Mouse (Mus musculus) macrophage (primary cell): ENCODE results near the gene Dchs2. TPM values are rescaled to one million over a fixed set of nuclear protein-coding genes. Genes with fewer than 3 reads are reported as not detected.
A peak's percentile ranks its signal among the peaks of the same experiment; 100 is the strongest.
"Not testable (repeated sequence)": the region's sequence is repeated elsewhere in the genome, so short reads cannot be mapped to it uniquely, and the experiment has no call there.

Experiments
- H3K27ac ChIP-seq: fragments of 350-480 bp; formaldehyde crosslinking; 2 replicates; pipeline ENCODE4 v1.9.0; 2021
- H3K36me3 ChIP-seq: fragments of 350-480 bp; formaldehyde crosslinking; 2 replicates; pipeline ENCODE4 v1.9.0; 2021; ENCODE audit errors: inconsistent target
- H3K4me3 ChIP-seq: fragments of 350-480 bp; formaldehyde crosslinking; 2 replicates; pipeline ENCODE4 v1.9.0; 2021; ENCODE audit errors: inconsistent target
- H3K79me2 ChIP-seq: fragments of 350-480 bp; formaldehyde crosslinking; 2 replicates; pipeline ENCODE4 v1.9.0; 2021; ENCODE audit errors: inconsistent target
- WGBS: methylation state at CpG from one replicate; pipeline ENCODE4 v1.1.7; 2026; ENCODE audit warnings: inconsistent platforms; ENCODE audit not compliant: missing documents; 5-methylcytosine and 5-hydroxymethylcytosine counted together
- polyA plus RNA-seq: library from polyadenylated mRNA; stranded (reverse); fragments of 250-400 nt; gene quantifications from 3 replicates; pipeline ENCODE4 v1.2.4, GENCODE M21; 2018; ENCODE audit warnings: inconsistent platforms
- total RNA-seq, 78 experiments: library from RNA; depleted of rRNA; stranded (reverse); fragments of 250-400 nt; gene quantifications; 1 replicate in 9 of 78; 2 replicates in 24 of 78; 3 replicates in 43 of 78; 4 replicates in 2 of 78; pipeline ENCODE4 v1.2.4; 2018; ENCODE audit warnings: inconsistent platforms in 56 of 78

Dchs2 gene
- total RNA-seq (2018; cell fraction: chromatin; rRNA removed) = under 1 TPM in 1 of 26 experiments, not detected in 25; 0.06 TPM
- not detected for total RNA-seq (2018; cell fraction: cytosol; rRNA removed)
- total RNA-seq (2018; cell fraction: nucleus; rRNA removed) = not detected
- not detected in 3 replicates for polyA plus RNA-seq

DNA sequence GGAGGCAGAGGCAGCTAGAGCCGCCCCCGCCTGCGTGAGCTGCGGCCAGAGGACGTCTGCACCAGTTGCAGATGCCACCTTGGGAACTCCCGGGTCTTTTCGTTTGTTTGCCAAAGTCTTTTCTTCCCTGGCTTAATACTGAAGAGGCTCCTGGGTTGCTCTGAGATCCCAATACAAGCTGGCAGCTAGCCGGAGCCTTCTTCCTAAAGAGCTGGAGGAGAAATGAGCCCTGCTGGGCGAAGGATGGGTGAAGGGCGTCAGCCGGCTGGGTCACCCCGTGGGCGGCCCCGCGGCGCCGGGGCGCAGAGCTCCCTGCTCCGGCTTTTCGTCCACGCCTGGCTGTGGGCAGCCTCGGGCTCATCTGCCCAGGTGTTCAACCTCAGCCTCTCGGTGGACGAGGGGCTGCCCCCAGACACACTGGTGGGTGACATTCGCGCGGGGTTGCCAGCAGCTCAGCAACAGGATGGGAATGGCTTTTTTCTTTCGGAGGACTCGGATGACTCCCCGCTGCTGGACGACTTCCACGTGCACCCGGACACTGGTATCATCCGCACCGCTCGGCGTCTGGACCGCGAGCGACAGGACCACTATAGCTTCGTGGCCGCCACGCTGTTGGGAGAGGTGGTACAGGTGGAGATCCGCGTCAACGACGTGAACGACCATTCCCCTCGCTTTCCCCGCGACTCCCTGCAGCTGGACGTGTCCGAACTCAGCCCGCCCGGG lies at the start of gene Dchs2:
Gene Dchs2, plus strand, starts transcription at position 223 of the 723 bp plus-strand sequence.
- H3K4me3 ChIP-seq = no peak within 1 kb of the TSS
- WGBS = 6% methylated on average over 53 of the region's 55 CpGs
- no peaks in the 10 kb centered on the region for H3K36me3 ChIP-seq
- H3K27ac ChIP-seq = no peak within 1 kb of the TSS
- no peaks in the 10 kb centered on the region for H3K79me2 ChIP-seq

DNA sequence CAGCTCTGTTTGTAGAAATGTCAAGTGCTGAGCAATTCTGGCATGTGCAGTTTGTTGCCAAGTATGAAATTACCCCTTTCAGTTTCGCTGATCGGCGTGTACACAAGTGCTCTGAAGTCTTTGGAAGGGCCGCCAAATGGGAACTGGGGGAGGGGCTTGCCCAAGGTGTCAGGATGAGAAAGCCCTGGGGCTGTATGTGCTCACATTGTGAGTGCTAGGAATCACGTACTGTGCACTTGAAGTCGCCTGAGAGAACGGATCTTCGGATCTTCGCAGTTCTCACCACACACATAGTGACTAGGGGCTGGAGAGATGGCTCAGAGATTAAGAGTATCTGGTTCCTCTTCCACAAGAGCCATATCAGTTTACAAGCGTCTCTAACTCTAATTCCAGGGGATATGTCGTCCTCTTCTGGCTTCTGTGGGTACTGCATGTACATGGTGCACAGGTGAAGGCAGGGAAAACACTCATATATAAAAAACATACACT lies 47.1 kb upstream of the Dchs2 start:
- H3K79me2 ChIP-seq = no peaks in the 10 kb centered on the region
- no peaks in the 10 kb centered on the region for H3K36me3 ChIP-seq
- peak overlapping the region; percentile 14; the same call in 1 of the 2 replicates for H3K4me3 ChIP-seq
- H3K27ac ChIP-seq = no peak overlapping the region
- WGBS = under 1% methylated on average over 11 of the region's 11 CpGs

DNA sequence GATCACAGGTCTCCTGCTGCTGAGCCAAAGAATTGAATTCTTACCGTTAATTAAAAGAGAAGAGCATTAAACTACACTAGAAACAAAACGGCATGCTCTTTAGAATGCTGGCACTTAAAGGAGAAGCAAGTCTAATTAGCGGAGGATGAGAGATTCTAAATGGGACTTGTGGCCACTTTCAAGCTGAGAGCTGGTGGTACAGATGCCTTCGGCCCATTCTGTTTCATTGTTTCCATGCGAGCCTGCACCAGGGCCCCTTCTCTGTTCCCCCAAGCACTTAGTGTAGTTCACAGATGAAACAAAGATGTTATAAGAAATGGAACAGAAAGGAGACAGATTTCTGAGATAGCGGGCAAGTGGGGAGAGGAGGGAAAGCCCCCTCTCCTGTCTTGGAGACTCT lies 30.2 kb upstream of the Dchs2 start:
- Histone ChIP-seq H3K27ac (no peak overlapping the region), H3K4me3 (no peak overlapping the region), H3K79me2 (no peaks in the 10 kb centered on the region), H3K36me3 (no peaks in the 10 kb centered on the region)
- 86% methylated on average over 6 of the region's 6 CpGs for whole genome bisulfite sequencing

DNA sequence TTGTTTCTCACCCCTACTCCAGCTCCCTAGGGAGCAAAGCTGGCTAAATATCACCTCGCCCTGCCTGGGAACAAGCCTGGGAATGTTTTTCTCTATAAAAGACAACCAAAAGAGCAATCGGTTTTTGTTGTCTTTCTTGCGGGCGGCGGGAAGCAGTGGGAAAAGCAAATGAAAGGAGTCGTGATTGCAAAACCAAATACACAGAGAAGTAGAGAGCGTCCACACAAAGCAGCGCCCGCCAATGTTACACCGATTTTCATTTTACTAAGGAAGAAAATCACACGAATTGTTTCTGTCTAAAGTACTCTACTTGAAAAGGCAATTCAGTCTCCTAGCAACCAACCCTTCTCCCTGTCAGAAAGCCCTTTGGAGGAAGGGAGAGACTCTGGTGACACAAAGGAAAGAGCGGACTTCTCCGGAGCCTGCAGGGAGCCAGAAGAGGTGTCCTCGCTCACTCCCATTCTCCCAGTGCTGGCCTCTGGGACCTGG lies 29.2 kb upstream of the Dchs2 start:
- Histone ChIP-seq H3K4me3 (no peak overlapping the region), H3K79me2 (no peaks in the 10 kb centered on the region), H3K36me3 (no peaks in the 10 kb centered on the region), H3K27ac (no peak overlapping the region)
- 47% methylated on average over 14 of the region's 14 CpGs for WGBS

DNA sequence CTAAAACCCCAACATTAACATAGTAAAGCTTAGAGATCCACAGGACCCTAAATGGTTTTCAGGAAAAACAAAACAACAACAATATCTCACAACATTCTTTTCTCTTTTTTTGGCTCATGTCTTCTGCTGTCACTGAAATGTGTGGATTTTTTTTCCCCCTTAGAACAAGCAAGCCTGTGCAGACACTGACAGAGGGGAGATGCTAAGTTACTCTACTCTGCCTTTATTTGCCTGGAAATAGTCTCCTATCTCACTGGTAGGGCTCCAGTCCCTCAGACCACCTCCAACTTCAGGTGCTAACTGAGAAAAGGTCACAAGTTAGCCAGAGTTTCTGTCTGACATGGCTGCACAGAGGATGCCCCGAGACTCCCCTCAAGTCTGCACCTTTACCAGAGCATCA lies 28.6 kb upstream of the Dchs2 start:
- WGBS = 89% methylated on average over 1 of the region's 1 CpGs
- no peaks in the 10 kb centered on the region for H3K36me3 ChIP-seq
- no peaks in the 10 kb centered on the region for H3K79me2 ChIP-seq
- no peak overlapping the region for H3K4me3 ChIP-seq
- H3K27ac ChIP-seq = no peak overlapping the region

DNA sequence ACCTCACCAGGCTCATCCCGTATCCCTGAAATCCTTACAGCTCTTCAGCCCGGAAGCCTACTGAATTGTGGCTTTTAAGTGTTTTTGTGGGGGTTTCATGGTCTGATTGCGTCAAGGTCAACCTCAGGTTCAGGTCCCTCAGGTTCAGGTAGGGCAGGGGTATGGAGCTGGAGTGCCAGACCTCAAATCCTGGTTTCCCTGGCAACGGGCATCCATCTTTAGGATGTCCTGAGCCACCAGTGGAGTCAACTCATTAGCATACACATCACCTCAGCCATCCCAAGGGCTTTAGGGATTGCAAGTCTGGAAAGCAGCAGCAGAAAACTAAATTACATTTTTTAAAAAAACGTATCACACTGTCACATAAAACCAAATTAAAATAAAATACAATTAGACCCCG lies 28.1 kb upstream of the Dchs2 start:
- Histone ChIP-seq H3K27ac (no peak overlapping the region), H3K4me3 (no peak overlapping the region), H3K79me2 (no peaks in the 10 kb centered on the region), H3K36me3 (no peaks in the 10 kb centered on the region)
- WGBS = 81% methylated on average over 6 of the region's 6 CpGs

DNA sequence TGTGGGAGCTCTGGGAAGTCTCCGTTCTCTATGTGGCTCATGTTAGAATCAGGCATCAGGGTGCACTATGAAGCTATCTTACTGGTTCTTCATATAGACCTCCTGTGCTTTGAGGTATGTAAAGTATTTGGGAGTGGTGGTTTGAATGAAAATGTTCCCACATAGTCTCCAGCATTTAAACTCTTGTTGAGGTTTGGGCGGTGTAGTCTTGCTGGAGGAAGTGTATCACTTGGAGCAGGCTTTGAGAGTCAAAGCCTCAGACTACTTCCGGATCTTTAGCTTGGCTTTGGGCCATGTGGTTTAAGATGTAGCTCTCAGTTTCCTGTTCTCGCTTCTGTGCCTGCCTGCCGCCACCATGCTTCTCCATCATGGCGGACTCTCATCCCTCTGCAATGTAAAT lies 25.5 kb upstream of the Dchs2 start:
- Histone ChIP-seq H3K4me3 (no peak overlapping the region), H3K27ac (no peak overlapping the region), H3K36me3 (no peaks in the 10 kb centered on the region), H3K79me2 (no peaks in the 10 kb centered on the region)
- WGBS = 63% methylated on average over 6 of the region's 6 CpGs

DNA sequence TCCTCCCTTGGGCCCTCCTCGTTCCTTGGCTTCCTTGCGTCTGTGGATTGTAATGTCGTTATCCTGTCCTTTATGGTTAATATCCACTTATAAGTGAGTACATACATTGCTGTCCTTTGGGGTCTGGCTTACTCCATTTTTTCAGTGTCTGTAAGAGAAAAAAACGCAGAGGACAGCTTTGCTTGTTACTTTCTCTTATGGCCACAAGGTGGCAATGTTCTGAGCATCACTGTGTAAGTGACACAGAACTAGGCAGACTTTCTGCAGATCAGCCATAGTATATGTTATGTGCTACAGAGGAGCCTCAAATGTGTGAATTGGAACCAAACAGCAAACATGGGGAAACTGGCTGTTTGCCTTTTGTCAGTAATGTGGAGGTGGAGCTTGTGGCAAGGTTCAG lies 17.6 kb upstream of the Dchs2 start:
- Histone ChIP-seq H3K27ac (no peak overlapping the region), H3K36me3 (no peaks in the 10 kb centered on the region), H3K79me2 (no peaks in the 10 kb centered on the region), H3K4me3 (no peak overlapping the region)
- 40% methylated on average over 4 of the region's 4 CpGs for WGBS

DNA sequence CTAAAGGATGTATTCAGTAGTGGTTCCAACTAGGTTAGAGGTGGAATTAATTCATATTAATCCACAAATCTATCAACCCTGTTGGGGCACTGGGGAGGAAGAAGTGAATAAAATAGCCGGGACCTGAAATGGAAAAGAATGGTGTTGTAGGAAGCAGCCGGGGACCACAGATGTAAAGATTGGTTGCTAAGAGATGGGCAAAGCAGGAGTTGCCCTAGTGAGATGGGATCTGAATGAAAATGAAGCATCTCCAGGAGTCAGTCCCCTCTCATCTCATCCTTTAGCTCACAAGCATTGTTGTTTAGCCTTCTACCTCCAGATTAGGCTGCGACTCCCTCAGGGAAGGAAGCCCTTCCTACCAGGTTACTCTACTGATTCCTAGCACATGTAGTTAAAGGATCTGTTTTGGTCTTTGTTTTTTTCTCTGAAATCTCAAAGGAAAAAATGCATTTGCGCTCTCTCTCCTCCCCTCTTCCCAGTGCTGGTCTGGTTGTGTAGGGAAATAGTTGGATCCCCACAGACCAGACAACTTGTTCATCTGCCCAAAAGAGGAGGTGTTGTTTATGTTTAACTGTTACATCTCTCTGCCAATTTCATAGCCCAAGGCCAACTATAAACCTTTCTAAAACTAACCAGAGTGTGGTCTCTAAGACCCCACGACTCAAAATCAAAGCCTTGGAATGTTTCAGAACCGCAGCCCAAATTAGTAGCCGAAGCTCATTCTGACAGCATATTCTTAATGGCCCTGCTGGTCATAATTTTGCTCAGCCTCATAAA lies 16.1 kb upstream of the Dchs2 start:
- H3K4me3 ChIP-seq = no peak overlapping the region
- no peaks in the 10 kb centered on the region for H3K79me2 ChIP-seq
- H3K27ac ChIP-seq = no peak overlapping the region
- 56% methylated on average over 7 of the region's 7 CpGs for WGBS
- H3K36me3 ChIP-seq = no peaks in the 10 kb centered on the region

DNA sequence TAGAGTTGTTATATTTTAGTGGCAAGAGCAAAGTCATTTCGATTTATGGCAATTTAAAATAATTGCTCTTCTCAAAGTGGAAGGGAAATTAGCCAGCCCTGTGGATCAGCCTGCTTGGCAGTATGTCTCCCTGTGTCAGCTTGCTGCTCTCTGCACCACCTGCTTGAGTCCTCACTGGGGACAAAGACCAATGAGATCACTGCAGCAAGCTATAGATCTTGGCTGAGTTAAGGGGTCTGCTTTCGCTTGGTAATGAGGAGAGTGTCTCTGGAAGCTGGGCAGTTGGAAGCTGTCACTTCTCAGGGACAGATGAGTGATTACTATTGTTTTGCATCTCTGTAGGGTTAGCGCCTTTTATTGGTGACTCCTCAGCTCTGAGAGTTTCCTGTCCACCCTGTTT lies 14.9 kb upstream of the Dchs2 start:
- no peak overlapping the region for H3K4me3 ChIP-seq
- no peak overlapping the region for H3K27ac ChIP-seq
- no peaks in the 10 kb centered on the region for H3K36me3 ChIP-seq
- H3K79me2 ChIP-seq = no peaks in the 10 kb centered on the region
- WGBS = 36% methylated on average over 3 of the region's 3 CpGs

DNA sequence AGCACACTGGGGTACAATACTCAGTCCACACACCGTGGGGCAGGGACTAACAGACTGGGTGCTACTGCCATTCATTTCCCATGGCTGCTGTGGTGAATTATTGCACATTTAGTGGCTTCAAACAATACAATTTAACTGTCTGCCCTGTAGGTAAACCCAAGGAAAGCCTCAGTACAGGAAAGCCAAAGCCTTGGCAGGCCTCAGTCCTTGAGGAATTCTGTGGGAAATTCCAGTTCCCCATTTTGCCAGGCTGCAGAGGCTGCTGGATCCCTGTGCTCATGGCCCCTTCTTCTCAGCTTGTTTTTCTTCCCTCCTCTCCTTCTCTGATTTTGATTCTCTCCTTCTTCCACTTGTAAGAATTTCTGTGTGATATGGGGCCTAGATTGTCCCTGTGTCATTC lies 12.8 kb upstream of the Dchs2 start:
- H3K27ac ChIP-seq = no peak overlapping the region
- no peaks in the 10 kb centered on the region for H3K79me2 ChIP-seq
- no peaks in the 10 kb centered on the region for H3K36me3 ChIP-seq
- H3K4me3 ChIP-seq = no peak overlapping the region
- WGBS = 20% methylated on average over 1 of the region's 1 CpGs

DNA sequence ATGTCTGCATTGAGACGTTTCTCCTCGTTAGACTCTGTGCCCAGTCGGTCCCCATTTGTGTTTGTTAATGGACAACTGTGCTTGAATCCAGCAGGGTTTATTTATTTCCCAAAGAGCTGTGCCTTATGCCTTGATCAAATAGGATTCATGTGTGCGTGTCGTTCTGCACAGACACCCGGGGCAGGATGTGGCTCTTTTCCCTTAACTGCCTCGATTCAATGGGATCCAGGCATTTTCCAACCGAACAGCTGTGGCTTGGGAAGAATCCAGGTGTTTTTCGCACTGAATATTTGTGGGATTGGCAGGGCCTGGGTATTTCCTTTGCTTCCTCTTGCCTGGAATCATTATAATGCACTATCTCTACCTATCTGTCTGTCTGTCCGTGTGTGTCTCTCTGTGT lies 10.2 kb upstream of the Dchs2 start:
- 78% methylated on average over 10 of the region's 10 CpGs for WGBS
- no peak overlapping the region for H3K4me3 ChIP-seq
- no peaks in the 10 kb centered on the region for H3K36me3 ChIP-seq
- H3K79me2 ChIP-seq = no peaks in the 10 kb centered on the region
- H3K27ac ChIP-seq = no peak overlapping the region

DNA sequence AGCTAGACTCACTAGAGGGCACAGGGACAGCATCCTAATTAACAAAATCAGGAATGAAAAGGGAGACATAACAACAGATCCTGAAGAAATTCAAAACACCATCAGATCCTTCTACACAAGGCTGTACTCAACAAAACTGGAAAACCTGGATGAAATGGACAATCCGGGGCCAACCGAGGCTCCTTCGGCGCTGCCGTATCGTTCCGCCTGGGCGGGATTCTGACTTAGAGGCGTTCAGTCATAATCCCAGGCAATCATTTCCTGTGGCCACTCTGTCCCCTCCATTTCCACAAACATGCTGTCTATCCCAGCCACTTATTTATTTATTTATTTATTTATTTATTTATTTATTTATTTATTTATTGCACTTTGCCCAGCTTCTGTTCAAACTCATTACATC lies 3.8 kb upstream of the Dchs2 start:
- not testable (repeated sequence) for H3K36me3 ChIP-seq, H3K4me3 ChIP-seq, H3K27ac ChIP-seq, H3K79me2 ChIP-seq
- 94% methylated on average over 9 of the region's 9 CpGs for WGBS

DNA sequence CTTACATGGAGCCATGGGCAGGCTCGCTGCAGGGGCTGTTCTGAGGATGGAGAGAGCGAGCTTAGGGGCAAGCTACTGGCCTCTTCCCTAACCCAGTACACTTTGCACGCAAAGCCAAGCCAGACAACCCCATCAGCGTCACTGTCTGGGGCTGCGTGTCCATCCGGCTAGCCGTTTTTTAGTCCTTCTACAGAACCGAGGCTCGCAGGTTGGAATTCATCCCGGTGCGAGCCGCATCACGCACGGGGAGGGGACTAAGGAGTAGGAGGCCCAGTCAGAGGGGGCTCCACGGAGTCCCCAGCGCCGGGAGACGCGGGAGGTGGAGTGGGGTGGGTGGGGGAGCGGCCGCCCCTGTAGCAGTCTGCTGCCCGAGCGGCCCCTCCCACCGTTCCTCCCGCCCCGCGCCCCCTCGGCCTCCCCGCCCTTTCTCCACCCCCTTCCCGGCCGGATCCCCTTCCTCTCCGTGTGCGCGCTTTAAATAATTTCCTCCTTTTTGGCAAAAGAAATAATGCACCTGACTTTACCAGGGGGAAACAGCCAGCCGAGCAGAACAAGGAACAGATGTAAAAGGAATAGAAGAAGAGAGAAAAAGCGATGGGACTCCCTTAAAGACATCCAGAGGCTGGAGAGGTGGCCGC lies 541 bp upstream of the Dchs2 start:
- H3K79me2 ChIP-seq = no peaks in the 10 kb centered on the region
- H3K4me3 ChIP-seq = no peak overlapping the region
- H3K36me3 ChIP-seq = no peaks in the 10 kb centered on the region
- WGBS = 2% methylated on average over 31 of the region's 37 CpGs
- H3K27ac ChIP-seq = no peak overlapping the region
